Mouse (Mus musculus) midbrain, embryonic 11.5 days (tissue): ENCODE measurements at regions not wholly inside any gene's neighbourhood (a gene's known extent, or its start where the extent isn't known, plus 50 kb on each side); places are given as distances from the start of the nearest gene placed in this dataset.

Experiments used
- ATAC-seq: fragments of 200-750 bp; cut with Nextera tagmentation; 2 replicates; pipeline ENCODE4 v1.8.0; 2017; ENCODE audit warnings: moderate TSS enrichment, moderate library complexity; ENCODE audit not compliant: low FRiP score
- DNase-seq: peaks from one replicate; pipeline ENCODE4 v3.0.0; 2015; ENCODE audit warnings: low spot score; ENCODE audit errors: missing footprints
- H3K27ac ChIP-seq: fragments of 300-500 bp; sonication (generic); 2 replicates; pipeline ENCODE4 v1.5.1; 2014; ENCODE audit warnings: low read depth, low read length
- H3K27me3 ChIP-seq: fragments of 300-500 bp; sonication (generic); 2 replicates; pipeline ENCODE4 v1.6.1; 2014; ENCODE audit warnings: mild to moderate bottlenecking, low read length, moderate library complexity, mixed read lengths; ENCODE audit not compliant: control insufficient read depth, insufficient read depth
- H3K36me3 ChIP-seq: fragments of 300-500 bp; sonication (generic); 2 replicates; pipeline ENCODE4 v1.6.1; 2014; ENCODE audit warnings: mild to moderate bottlenecking, low read length, moderate library complexity, mixed read lengths; ENCODE audit not compliant: control insufficient read depth, insufficient read depth
- H3K4me1 ChIP-seq: fragments of 300-500 bp; sonication (generic); 2 replicates; pipeline ENCODE4 v1.6.1; 2014; ENCODE audit warnings: low read length; ENCODE audit not compliant: control insufficient read depth, insufficient read depth
- H3K4me2 ChIP-seq: fragments of 300-500 bp; sonication (generic); 2 replicates; pipeline ENCODE4 v1.6.1; 2014; ENCODE audit warnings: mild to moderate bottlenecking, moderate library complexity
- H3K4me3 ChIP-seq: fragments of 300-500 bp; sonication (generic); 2 replicates; pipeline ENCODE4 v1.5.1; 2014; ENCODE audit warnings: low read depth, low read length
- H3K9ac ChIP-seq: fragments of 300-500 bp; sonication (generic); 2 replicates; pipeline ENCODE4 v1.6.1; 2014; ENCODE audit warnings: low read length
- H3K9me3 ChIP-seq: fragments of 300-500 bp; sonication (generic); 2 replicates; pipeline ENCODE4 v1.6.1; 2016; ENCODE audit warnings: low read length; ENCODE audit not compliant: control insufficient read depth
- WGBS: fragments of 180-500 bp; shearing (Covaris S2); extraction: QIAGEN DNeasy Blood & Tissue Kit; methylation state at CpG from one replicate; pipeline ENCODE4 v1.1.7; 2014; 5-methylcytosine and 5-hydroxymethylcytosine counted together

DNA sequence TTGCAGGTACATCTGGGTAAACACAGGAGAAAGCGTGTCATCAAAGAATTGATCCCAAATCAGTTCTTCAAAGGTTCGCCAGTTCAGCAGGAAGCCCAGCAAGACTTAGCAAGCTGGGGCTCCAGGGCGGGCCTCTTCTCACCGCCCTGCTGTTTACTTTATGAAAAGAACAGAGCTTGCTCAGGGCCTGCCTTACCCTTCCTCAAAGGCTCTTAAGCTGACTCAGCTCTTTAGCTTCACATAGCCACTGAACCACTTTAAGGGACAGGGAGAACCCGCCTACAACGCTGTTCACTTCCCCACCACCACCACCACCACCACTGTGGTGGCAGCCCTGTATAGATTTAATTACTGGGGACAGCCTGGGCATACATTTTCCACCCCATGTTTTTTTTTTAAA, 148.5 kb downstream of the Clic5 start:
- DNase-seq, result no peak
- Histone ChIP-seq H3K4me1 (no peaks in the 10 kb centered on the region), H3K4me2 (no peak overlapping the region), H3K27ac (no peak overlapping the region), H3K36me3 (no peaks in the 10 kb centered on the region), H3K9me3 (no peaks in the 10 kb centered on the region), H3K4me3 (no peak overlapping the region), H3K27me3 (no peaks in the 10 kb centered on the region), H3K9ac (no peak overlapping the region)
- ATAC-seq, result no peak
- WGBS, result 30% methylated on average over 6 of the region's 6 CpGs

DNA sequence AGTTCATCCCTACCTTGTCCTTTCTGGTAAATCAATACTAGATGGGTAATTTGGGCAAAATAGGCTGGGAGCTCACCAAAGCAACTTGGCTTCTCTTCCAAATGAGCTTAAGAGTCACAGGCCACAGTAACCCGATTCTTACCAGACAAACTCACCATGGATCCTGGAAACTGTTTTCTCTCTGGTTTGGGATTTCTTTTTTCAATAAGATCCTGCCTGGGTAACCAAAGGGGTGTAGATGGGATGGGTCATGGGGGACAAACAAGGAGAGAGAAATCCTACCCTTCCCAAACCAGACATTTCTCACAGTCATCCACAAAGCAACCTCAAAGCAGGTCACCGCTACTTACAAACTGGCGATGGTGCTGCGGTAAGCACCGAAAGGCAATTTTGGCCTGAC, 148.9 kb downstream of the Clic5 start:
- ATAC-seq (no peak), DNase-seq (no peak)
- H3K4me2 ChIP-seq, result no peak overlapping the region
- 88% methylated on average over 5 of the region's 5 CpGs for WGBS
- no peak overlapping the region for H3K9ac ChIP-seq
- no peaks in the 10 kb centered on the region for H3K9me3 ChIP-seq
- H3K4me3 ChIP-seq, result no peak overlapping the region
- no peaks in the 10 kb centered on the region for H3K27me3 ChIP-seq
- no peaks in the 10 kb centered on the region for H3K36me3 ChIP-seq
- no peak overlapping the region for H3K27ac ChIP-seq
- no peaks in the 10 kb centered on the region for H3K4me1 ChIP-seq

DNA sequence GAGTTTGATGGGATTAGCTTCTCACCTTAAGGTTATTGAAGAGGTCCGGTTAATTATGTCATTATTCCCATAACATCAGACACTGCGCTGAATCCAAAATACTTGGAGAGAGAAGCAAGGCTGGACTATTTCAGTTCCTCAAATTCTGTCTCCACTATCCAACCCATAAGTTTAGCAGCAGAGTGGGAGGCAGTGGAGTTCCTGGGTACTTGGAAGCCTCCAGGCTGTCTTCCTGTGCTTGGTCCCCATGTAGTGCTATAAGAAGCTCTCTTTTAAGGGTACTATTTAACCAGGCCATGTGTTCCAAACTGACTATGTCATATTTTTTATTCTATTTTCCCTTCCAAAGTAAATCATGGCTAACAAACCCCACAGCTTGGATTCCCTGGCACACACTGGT, 156.2 kb downstream of the Clic5 start:
- no peaks in the 10 kb centered on the region for H3K27me3 ChIP-seq
- no peak overlapping the region for H3K4me3 ChIP-seq
- no peak overlapping the region for H3K9ac ChIP-seq
- no peaks in the 10 kb centered on the region for H3K9me3 ChIP-seq
- no peak for DNase-seq
- no peaks in the 10 kb centered on the region for H3K4me1 ChIP-seq
- H3K27ac ChIP-seq, result no peak overlapping the region
- no peak for ATAC-seq
- 89% methylated on average over 2 of the region's 2 CpGs for WGBS
- no peaks in the 10 kb centered on the region for H3K36me3 ChIP-seq
- H3K4me2 ChIP-seq, result no peak overlapping the region

DNA sequence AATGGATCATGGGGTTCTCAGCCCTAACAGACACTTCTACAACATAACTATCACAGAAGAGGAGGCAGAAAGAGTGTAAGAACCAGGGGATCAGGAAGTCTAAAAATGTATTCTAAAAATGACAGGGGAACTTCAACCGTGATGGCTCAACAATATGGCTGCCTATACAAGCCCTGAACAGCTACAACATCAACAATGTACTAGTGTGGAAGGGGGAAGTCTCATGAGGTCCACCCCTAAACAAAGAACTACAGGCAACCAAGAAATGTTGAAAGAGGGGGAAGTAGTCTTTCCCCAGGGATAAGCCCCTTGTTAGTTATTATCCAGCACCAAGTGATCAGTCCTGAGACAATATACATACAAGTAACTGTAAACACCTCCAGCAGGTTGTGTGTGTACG, 157.0 kb downstream of the Clic5 start:
- no peaks in the 10 kb centered on the region for H3K4me1 ChIP-seq
- H3K4me2 ChIP-seq, result no peak overlapping the region
- H3K9me3 ChIP-seq, result no peaks in the 10 kb centered on the region
- H3K27ac ChIP-seq, result no peak overlapping the region
- no peaks in the 10 kb centered on the region for H3K36me3 ChIP-seq
- ATAC-seq (no peak), DNase-seq (no peak)
- no peaks in the 10 kb centered on the region for H3K27me3 ChIP-seq
- no peak overlapping the region for H3K9ac ChIP-seq
- no peak overlapping the region for H3K4me3 ChIP-seq
- 88% methylated on average over 2 of the region's 2 CpGs for WGBS

DNA sequence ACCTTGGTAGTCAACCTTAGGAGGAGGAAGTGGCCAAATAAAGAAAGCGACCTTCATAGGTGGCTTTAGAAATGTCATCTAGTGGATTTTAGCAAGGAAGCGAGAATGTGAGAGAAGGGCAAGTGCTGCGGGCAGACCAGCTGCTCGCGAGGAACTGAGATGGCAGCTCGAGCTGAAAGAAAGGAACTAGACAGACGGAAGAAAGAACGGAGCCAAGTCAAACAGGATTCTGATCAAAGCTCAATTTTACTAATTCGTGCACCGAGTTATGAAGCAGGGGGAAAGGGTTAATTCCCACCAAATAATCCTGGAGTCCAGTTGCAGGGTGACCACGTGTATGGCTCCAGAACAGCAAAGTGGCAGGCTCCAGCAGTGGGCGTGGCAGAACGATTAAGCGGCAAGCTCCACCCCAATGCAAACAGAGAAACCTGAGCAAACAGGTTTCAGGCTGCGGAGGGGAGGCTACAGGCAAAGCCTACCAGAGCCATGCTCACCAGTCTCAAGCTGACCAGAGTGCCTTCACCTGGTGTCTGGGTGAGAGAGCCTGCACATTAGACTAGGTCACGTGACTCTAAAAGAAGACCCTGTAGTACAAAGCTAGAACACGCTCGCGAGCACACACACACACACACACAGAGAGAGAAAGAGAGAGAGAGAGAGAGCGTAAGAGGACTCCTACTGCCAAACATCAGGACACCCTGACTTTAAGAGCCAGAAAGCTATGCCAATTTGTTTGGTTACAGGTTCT, 162.0 kb downstream of the Clic5 start:
- H3K9me3 ChIP-seq, result no peaks in the 10 kb centered on the region
- H3K4me3 ChIP-seq, result no peak overlapping the region
- no peaks in the 10 kb centered on the region for H3K36me3 ChIP-seq
- ATAC-seq, result 0 out of 2 replicates have a peak, but pooled peaks have one; percentile 31
- no peaks in the 10 kb centered on the region for H3K27me3 ChIP-seq
- H3K9ac ChIP-seq, result no peak overlapping the region
- DNase-seq, result peak; percentile 47
- no peaks in the 10 kb centered on the region for H3K4me1 ChIP-seq
- no peak overlapping the region for H3K4me2 ChIP-seq
- H3K27ac ChIP-seq, result no peak overlapping the region
- WGBS, result 61% methylated on average over 20 of the region's 20 CpGs

DNA sequence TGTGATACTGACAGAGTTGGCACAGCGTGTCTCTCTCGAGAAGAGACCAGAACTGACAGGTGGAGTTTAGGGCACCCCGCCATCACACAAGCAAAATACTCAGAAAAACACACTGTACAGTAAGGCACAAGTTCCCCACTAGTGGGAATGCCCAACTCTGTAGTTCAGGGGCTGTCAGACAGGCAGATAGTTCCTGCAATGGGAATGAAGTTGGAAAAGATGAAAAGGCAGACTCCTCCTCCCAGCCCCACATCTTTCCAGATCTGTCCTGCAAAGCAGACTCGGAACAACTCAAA, 162.5 kb downstream of the Clic5 start:
- Histone ChIP-seq H3K36me3 (no peaks in the 10 kb centered on the region), H3K4me3 (no peak overlapping the region), H3K4me2 (no peak overlapping the region), H3K4me1 (no peaks in the 10 kb centered on the region), H3K27me3 (no peaks in the 10 kb centered on the region), H3K9me3 (no peaks in the 10 kb centered on the region), H3K9ac (no peak overlapping the region), H3K27ac (no peak overlapping the region)
- ATAC-seq, result no peak
- WGBS, result 86% methylated on average over 4 of the region's 4 CpGs
- no peak for DNase-seq

DNA sequence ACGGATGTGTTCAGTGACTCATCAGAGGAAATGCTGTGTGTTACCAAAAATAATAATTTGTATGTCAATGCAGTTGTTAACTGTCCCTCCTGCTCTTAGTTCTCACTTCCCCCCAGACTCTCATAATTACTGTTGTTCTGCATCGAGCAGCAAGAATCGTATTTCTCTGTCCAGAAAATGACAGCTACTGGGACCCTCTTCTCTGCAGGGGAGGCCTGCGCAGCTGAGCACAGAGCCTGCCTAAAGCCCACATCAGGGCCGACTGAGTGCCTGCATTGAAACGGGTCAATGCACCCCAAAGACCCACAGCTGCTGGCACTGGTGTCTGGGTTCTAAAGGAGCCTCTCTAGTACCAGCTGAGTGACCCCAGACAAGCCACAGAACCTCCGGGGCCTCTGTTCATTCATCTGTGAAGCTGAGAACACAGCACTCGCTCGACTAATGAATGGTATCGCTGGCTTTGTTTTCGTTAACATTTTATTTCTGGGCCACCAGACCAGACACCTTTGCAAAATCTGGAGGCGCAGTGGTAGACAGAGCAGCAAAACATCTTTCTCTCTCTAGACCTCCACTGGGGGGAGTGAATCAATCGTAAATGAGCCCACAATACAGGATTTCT, 163.2 kb downstream of the Clic5 start:
- no peaks in the 10 kb centered on the region for H3K36me3 ChIP-seq
- no peak overlapping the region for H3K27ac ChIP-seq
- DNase-seq (no peak), ATAC-seq (peak; percentile 84)
- no peaks in the 10 kb centered on the region for H3K4me1 ChIP-seq
- no peak overlapping the region for H3K4me2 ChIP-seq
- WGBS, result 35% methylated on average over 13 of the region's 13 CpGs
- no peaks in the 10 kb centered on the region for H3K9me3 ChIP-seq
- no peak overlapping the region for H3K4me3 ChIP-seq
- no peak overlapping the region for H3K9ac ChIP-seq
- H3K27me3 ChIP-seq, result no peaks in the 10 kb centered on the region

DNA sequence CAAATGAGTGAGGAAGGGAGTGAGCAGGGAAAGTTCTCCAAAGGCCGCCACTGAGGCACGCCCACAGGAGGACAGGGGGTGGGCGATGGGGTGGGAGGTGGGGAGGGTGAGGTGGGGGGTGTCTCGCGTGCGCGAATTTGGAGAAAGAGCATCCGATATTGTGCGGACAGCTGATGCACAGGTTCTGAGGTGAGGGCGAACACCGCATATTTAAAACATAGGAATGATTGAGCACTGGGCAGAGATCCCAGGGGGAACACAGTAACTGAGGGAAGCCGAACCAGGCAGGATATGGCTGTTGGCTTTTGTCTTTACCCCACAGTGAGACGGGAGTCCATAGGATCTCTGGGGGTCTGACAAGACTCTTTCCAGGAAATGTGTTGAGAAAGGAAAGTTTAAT, 163.8 kb downstream of the Clic5 start:
- peak; percentile 10; the same call in 1 of the 2 replicates for ATAC-seq
- Histone ChIP-seq H3K27me3 (no peaks in the 10 kb centered on the region), H3K4me1 (no peaks in the 10 kb centered on the region), H3K9ac (no peak overlapping the region), H3K4me3 (no peak overlapping the region), H3K4me2 (no peak overlapping the region), H3K36me3 (no peaks in the 10 kb centered on the region), H3K27ac (no peak overlapping the region), H3K9me3 (no peaks in the 10 kb centered on the region)
- DNase-seq, result no peak
- 82% methylated on average over 13 of the region's 13 CpGs for WGBS

DNA sequence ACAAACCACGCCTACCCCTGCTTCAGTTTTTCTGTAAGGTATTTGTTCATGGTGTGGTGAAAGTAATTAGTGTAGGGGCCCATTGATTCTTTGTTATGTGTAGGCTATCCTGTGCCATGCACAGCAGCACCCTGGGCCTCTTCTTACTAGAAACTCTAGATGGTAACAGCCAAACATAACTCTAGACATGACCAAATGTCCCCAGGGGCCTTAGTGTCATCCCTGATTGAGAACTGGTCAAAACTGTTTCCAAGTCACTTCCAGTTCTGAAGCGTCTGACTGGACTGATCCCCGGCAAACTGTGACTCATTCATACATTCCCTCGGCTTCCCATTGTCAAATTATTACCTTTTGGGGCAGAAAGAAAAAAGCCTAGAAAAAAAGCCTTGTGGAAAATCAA, 174.7 kb downstream of the Clic5 start:
- Histone ChIP-seq H3K36me3 (no peaks in the 10 kb centered on the region), H3K9ac (no peak overlapping the region), H3K4me2 (no peak overlapping the region), H3K27ac (no peak overlapping the region), H3K4me1 (no peaks in the 10 kb centered on the region), H3K27me3 (no peaks in the 10 kb centered on the region), H3K9me3 (no peaks in the 10 kb centered on the region), H3K4me3 (no peak overlapping the region)
- WGBS, result 87% methylated on average over 4 of the region's 4 CpGs
- no peak for DNase-seq
- ATAC-seq, result no peak
